Mouse (Mus musculus): ENCODE measurements around the gene A930017K11Rik. TPM values are rescaled to one million over a fixed set of nuclear protein-coding genes. Genes with fewer than 3 reads are reported as not detected.
A peak's percentile ranks its signal among the peaks of the same experiment; 100 is the strongest.

The A930017K11Rik gene
- total and polyA plus RNA-seq, 2 experiments from 2014 or later = not detected

GRCm38 (mm10) chr17:25942597-25943151 is 9.7 kb downstream of the A930017K11Rik start:
- Histone ChIP-seq H3K27ac (ENCODE audit: low read depth) (no peak overlapping the region), H3K36me3 (replicated peaks; ENCODE audit: control insufficient read depth, insufficient read depth, low read length) (peaks cover 6% of the 10 kb centered on the region), H3K27me3 (ENCODE audit: control insufficient read depth, insufficient read depth, low read length) (no peaks in the 10 kb centered on the region), H3K9me3 (replicated peaks; ENCODE audit: control insufficient read depth, low read length) (no peaks in the 10 kb centered on the region), H3K4me1 (ENCODE audit: control insufficient read depth, insufficient read depth) (peaks cover 8% of the 10 kb centered on the region; the same call in 1 of the 2 replicates), H3K4me3 (ENCODE audit: low read depth, low read length) (no peak overlapping the region), H3K9ac (replicated peaks; ENCODE audit: low read depth, low read length) (no peak overlapping the region), H3K4me2 (ENCODE audit: low read depth, low read length) (no peak overlapping the region)
- no peak for ATAC-seq (ENCODE audit: insufficient read depth, low read depth)
- 82% methylated on average over 2 of the region's 2 CpGs for WGBS
- no peak for DNase-seq (ENCODE audit: low spot score)
- TF ChIP-seq EP300 (IDR thresholded peaks at IDR 0.05; ENCODE audit: low read depth) = no peak
- TF ChIP-seq CTCF (IDR thresholded peaks at IDR 0.05; ENCODE audit: low read depth) = no peak

GRCm38 (mm10) chr17:25941511-25942241 is 10.7 kb downstream of the A930017K11Rik start:
- Histone ChIP-seq H3K36me3 (replicated peaks; ENCODE audit: control insufficient read depth, insufficient read depth, low read length) (peaks cover 15% of the 10 kb centered on the region), H3K27ac (ENCODE audit: low read depth) (peak overlapping the region; percentile 96), H3K4me1 (ENCODE audit: control insufficient read depth, insufficient read depth) (peaks cover 8% of the 10 kb centered on the region; the same call in 1 of the 2 replicates), H3K4me2 (ENCODE audit: low read depth, low read length) (peak overlapping the region; percentile 91), H3K27me3 (ENCODE audit: control insufficient read depth, insufficient read depth, low read length) (no peaks in the 10 kb centered on the region), H3K4me3 (ENCODE audit: low read depth, low read length) (peak overlapping the region; percentile 99), H3K9ac (replicated peaks; ENCODE audit: low read depth, low read length) (peak overlapping the region; percentile 98), H3K9me3 (replicated peaks; ENCODE audit: control insufficient read depth, low read length) (no peaks in the 10 kb centered on the region)
- WGBS = 4% methylated on average over 53 of the region's 54 CpGs
- DNase-seq (ENCODE audit: low spot score) = peak; percentile 43
- TF ChIP-seq EP300 (IDR thresholded peaks at IDR 0.05; ENCODE audit: low read depth) (no peak), CTCF (IDR thresholded peaks at IDR 0.05; ENCODE audit: low read depth) (no peak)
- peak; percentile 77 for ATAC-seq (ENCODE audit: insufficient read depth, low read depth)

GRCm38 (mm10) chr17:25934526-25934925 is 17.8 kb downstream of the A930017K11Rik start:
- ATAC-seq (ENCODE audit: insufficient read depth, low read depth) = no peak
- WGBS = 69% methylated on average over 1 of the region's 1 CpGs
- DNase-seq (ENCODE audit: low spot score) = no peak
- Histone ChIP-seq H3K4me3 (ENCODE audit: low read depth, low read length) (no peak overlapping the region), H3K27me3 (ENCODE audit: control insufficient read depth, insufficient read depth, low read length) (no peaks in the 10 kb centered on the region), H3K4me1 (ENCODE audit: control insufficient read depth, insufficient read depth) (no peaks in the 10 kb centered on the region), H3K9ac (replicated peaks; ENCODE audit: low read depth, low read length) (no peak overlapping the region), H3K27ac (ENCODE audit: low read depth) (no peak overlapping the region), H3K4me2 (ENCODE audit: low read depth, low read length) (no peak overlapping the region), H3K36me3 (replicated peaks; ENCODE audit: control insufficient read depth, insufficient read depth, low read length) (peaks cover 83% of the 10 kb centered on the region), H3K9me3 (replicated peaks; ENCODE audit: control insufficient read depth, low read length) (no peaks in the 10 kb centered on the region)
- TF ChIP-seq CTCF (IDR thresholded peaks at IDR 0.05; ENCODE audit: low read depth) (no peak), EP300 (IDR thresholded peaks at IDR 0.05; ENCODE audit: low read depth) (no peak)

- 61% methylated on average over 2 of the region's 2 CpGs for WGBS
- H3K36me3 ChIP-seq (replicated peaks; ENCODE audit: control insufficient read depth, insufficient read depth, low read length) = peaks cover 42% of the 10 kb centered on the region
- no peak overlapping the region for H3K4me2 ChIP-seq (ENCODE audit: low read depth, low read length)
- DNase-seq (ENCODE audit: low spot score) (no peak), ATAC-seq (ENCODE audit: insufficient read depth, low read depth) (no peak)
- TF ChIP-seq EP300 (IDR thresholded peaks at IDR 0.05; ENCODE audit: low read depth) (no peak), CTCF (IDR thresholded peaks at IDR 0.05; ENCODE audit: low read depth) (no peak)
- H3K27ac ChIP-seq (ENCODE audit: low read depth) = no peak overlapping the region
- no peak overlapping the region for H3K4me3 ChIP-seq (ENCODE audit: low read depth, low read length)
- H3K9ac ChIP-seq (replicated peaks; ENCODE audit: low read depth, low read length) = no peak overlapping the region
- H3K9me3 ChIP-seq (replicated peaks; ENCODE audit: control insufficient read depth, low read length) = no peaks in the 10 kb centered on the region
- H3K4me1 ChIP-seq (ENCODE audit: control insufficient read depth, insufficient read depth) = no peaks in the 10 kb centered on the region
- no peaks in the 10 kb centered on the region for H3K27me3 ChIP-seq (ENCODE audit: control insufficient read depth, insufficient read depth, low read length)
These were observed 27.0 kb downstream of the A930017K11Rik start for GRCm38 (mm10) chr17:25925348-25925747.

- TF ChIP-seq EP300 (IDR thresholded peaks at IDR 0.05; ENCODE audit: low read depth) (no peak), CTCF (IDR thresholded peaks at IDR 0.05; ENCODE audit: low read depth) (no peak)
- ATAC-seq (ENCODE audit: insufficient read depth, low read depth) = no peak
- no peak for DNase-seq (ENCODE audit: low spot score)
- H3K4me3 ChIP-seq (ENCODE audit: low read depth, low read length) = no peak overlapping the region
- no peak overlapping the region for H3K27ac ChIP-seq (ENCODE audit: low read depth)
- no peaks in the 10 kb centered on the region for H3K9me3 ChIP-seq (replicated peaks; ENCODE audit: control insufficient read depth, low read length)
- H3K4me1 ChIP-seq (ENCODE audit: control insufficient read depth, insufficient read depth) = peaks cover 11% of the 10 kb centered on the region
- H3K9ac ChIP-seq (replicated peaks; ENCODE audit: low read depth, low read length) = no peak overlapping the region
- no peak overlapping the region for H3K4me2 ChIP-seq (ENCODE audit: low read depth, low read length)
- 45% methylated on average over 5 of the region's 5 CpGs for WGBS
- peaks cover 16% of the 10 kb centered on the region for H3K36me3 ChIP-seq (replicated peaks; ENCODE audit: control insufficient read depth, insufficient read depth, low read length)
- H3K27me3 ChIP-seq (ENCODE audit: control insufficient read depth, insufficient read depth, low read length) = no peaks in the 10 kb centered on the region
These were observed 30.2 kb downstream of the A930017K11Rik start for GRCm38 (mm10) chr17:25922120-25922519.

Data from heart, postnatal 0 days (tissue).